Mouse (Mus musculus) cerebellum, adult 8-10 months (tissue): ENCODE measurements around the gene Actr10.

Source experiments
- DNase-seq: peaks from one replicate; pipeline ENCODE4 v3.0.0; 2022

Actr10 gene

DNA sequence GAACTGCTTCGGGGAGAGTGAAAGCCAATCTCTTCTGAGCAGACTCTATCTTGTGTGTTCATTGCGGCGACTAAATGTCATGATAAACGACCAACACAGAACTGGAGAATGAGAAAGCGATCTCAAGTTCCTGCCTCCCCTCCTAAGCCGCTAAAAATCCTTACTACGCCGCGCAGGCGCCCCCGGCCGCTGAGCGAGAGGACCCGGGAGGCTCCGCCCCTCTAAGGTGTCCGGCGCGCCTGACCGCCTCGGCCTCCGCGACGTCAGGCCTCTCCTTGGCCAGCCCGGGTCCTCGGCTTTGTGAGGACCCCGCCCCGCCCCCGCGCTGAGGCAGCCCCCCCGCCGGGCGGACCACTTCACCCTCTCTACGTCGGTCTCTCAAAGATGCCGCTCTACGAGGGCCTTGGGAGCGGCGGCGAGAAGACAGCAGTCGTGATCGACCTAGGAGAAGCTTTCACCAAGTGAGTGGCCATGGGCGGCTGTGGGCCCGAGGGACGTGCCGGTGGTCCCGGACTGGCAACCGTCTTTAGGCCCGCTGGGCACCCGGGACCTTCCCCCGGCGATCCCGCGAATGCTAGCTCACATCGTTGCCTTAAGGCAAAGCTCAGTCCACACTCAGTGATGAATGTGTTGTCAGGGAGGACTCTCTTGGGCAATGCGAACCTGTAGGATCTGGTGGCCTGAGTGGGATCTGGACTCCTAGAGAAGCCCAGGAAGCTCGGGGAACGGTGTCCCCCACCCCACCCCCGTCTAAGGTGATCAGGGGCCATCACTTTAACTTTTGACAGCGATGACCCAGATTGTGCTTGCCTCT is at the start of gene Actr10:
Gene Actr10, plus strand, starts transcription at position 287 of the 814 bp plus-strand sequence.
- DNase-seq = peak; percentile 88

GRCm38 (mm10) chr12:70890405-70890804 is 47.3 kb upstream of the Actr10 start:
- DNase-seq = no peak

- DNase-seq = no peak
These were observed 46.7 kb upstream of the Actr10 start for GRCm38 (mm10) chr12:70890874-70891470.

DNA sequence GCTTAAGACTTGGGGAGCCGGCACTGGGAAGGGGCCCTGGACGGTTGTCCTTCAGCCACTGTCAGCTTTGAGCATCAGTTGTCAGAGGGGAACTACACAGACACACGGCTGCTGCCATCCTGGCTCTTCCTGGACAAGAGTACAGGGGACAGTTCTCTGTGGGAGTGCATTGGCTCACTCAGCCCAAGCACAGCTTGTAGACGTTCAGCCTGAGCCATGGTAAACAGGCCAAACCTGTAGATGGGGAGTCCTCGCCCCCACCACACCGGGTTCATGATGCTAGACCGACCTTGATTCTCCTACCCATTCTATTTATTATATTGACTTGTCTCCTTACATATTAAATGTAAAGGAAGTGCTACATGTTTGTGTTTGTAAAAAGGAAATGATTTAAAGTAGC is 42.4 kb upstream of the Actr10 start:
- no peak for DNase-seq

GRCm38 (mm10) chr12:70896068-70896467 is 41.6 kb upstream of the Actr10 start:
- DNase-seq = no peak

DNA sequence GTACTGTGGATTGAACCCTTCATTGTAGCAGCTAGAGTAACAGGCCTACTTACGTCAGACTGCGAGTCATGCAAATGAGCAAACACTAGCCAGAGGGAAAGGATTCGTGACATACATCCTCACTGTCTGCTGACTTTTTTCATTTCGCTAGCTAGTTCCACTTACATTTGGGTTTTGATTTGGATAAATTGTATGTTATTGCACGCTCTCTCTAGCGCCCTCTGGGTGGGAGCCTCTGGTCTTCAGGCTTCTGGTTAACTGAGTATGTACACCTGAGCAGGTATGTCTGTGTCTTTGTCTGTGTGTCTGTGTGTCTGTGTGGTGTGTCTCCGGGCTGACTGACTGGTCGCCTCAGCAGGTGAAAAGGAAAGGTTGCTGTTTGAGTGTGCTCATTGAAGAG is 40.2 kb upstream of the Actr10 start:
- DNase-seq = no peak

GRCm38 (mm10) chr12:70898450-70898849 is 39.2 kb upstream of the Actr10 start:
- DNase-seq = no peak

DNA sequence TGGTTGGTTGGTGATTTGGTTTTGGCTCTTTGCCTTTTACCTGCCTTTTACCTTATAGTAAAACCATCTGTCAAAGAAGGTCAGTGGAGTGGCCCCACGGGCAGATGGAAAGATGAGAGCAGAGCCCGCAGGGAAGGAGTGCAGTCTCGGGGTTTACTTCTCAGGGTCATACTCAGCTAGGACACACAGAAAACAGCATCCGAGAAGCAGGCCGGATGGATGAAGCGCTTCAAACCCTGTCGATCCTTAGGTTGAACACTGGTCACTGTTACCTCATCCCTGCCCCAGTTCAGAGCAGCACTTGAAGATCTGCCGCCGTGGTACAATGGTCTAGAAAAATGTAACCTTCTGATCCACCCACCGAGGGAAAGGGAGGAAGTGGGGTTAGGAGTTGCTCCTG is 33.2 kb upstream of the Actr10 start:
- no peak for DNase-seq

GRCm38 (mm10) chr12:70906867-70907266 is 30.8 kb upstream of the Actr10 start:
- no peak for DNase-seq

GRCm38 (mm10) chr12:70907651-70908050 is 30.0 kb upstream of the Actr10 start:
- no peak for DNase-seq

DNA sequence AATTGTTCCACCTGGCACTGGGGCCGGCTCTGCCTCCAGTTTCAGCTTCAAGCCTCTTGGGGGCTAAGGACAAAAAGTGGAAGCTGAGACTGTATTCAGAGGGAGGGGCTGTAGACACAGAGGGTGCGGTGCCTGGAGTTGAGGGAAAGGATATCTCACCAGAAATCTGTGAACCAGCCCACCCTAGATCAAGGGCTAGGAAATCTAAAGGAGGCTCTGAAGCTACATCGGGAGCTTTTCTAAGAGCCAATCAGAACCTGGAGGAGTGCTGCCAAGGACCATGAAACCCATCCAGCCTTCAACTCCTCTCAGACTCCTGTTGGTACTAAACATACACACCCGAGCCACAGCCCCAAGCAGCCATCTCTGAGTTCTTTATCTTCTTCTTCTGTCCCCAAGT is 29.6 kb upstream of the Actr10 start:
- DNase-seq = no peak

DNA sequence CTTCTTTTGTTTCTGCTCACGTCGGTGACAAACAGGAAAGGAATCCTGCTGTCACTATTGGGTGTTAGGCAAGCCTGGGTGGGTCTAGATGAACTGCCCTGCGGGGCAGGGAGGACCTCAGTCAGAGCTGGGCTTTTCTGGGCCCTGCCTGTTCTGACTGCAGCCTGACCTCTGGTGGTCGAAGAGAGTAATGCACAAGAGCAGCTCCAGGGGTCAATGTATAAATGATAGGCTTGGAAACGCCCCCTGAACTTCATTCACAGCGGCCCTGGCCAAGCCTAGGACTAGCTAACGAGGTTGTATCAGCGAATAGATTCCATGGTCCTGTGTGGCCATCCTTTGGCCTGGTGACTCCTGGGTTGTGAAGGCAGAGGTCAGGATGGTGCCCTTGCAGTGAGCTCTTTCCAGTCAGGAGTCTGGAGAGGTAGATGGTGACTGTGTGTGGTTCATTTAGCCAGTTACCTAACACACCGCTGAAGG is 27.4 kb upstream of the Actr10 start:
- DNase-seq = peak; percentile 82

DNA sequence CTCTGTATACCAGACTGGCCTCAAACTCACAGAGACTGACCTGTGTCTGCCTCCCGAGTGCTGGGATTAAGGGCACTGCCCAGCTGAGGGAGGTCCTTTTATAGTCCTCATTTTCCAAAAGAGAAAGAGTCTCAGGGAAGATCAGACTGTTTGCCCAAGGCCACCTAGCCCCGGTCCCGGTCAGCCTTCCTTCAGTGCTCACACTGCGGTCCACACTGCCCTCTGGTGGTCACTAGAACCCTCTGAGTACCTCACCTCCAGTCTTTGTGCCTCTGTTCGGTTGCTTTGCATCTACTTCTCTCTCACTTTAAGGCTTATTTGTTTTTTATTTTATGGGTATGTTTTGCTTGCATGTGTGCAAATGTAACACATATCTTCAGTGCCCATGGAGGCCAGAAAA is 26.6 kb upstream of the Actr10 start:
- DNase-seq = peak; percentile 87

- no peak for DNase-seq
These were observed 25.8 kb upstream of the Actr10 start for GRCm38 (mm10) chr12:70911676-70912379.

DNA sequence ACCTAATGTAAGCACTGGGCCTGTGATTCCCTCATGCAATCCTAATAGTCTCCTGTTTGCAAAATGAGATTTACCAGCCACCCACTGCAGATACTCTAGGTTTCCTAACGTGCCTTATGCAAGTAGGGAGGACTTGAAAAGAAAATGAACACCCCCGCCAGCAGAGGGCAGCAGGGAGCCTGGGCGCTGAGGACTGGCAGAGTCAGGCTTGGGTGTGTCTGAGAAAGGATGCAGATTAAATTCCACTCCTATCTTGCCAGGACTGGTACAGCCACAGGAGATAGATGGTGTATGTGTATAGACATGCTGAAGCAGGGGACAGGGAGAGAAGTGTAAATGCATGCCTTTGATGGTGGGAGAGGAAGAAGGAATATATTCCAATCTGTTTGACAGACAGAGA is 24.2 kb upstream of the Actr10 start:
- DNase-seq = no peak

DNA sequence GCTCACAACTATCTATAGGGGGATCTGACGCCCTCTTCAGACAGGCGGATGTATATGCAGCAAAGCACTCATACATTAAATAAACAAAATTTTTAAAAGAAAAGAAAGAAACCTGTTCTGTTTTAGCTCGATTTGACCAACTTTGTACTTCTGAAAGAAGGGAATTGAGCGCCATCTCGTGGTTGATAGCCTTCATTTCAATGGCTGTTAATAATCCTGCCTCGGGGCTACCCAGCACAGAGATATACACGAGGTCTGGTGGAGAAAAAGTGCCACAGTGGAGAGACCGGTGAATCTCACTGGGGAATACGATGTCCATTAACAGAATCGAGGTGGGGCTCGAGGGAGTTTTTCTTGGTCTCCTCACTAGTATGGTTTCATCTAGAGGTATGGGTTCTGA is 23.3 kb upstream of the Actr10 start:
- peak; percentile 49 for DNase-seq

- DNase-seq = no peak
These were observed 7.9 kb upstream of the Actr10 start for GRCm38 (mm10) chr12:70929781-70930180.

DNA sequence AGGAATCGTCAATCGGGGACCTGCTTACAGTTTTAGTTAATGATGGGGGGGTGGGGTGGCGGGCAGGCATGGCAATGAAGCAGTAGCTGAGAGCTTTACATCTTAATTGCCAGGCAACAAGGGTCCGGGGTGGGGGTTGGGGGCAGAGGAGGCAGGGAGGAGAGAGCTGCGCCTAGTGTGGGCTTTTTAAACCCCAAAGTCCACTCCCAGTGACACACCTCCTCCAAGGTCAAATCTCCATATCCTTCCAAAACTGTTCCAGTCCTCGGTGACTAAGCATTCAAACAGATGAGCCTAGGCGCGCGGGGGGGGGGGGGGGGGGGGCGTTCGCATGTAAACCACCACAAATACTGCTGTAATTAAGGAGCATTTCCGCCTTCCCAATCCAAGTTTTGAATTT is 507 bp upstream of the Actr10 start:
- DNase-seq = peak; percentile 11

- DNase-seq = no peak
These were observed 3.1 kb downstream of the Actr10 start for GRCm38 (mm10) chr12:70940806-70941205.

- DNase-seq = no peak
These were observed 6.5 kb downstream of the Actr10 start for GRCm38 (mm10) chr12:70944181-70944580.

DNA sequence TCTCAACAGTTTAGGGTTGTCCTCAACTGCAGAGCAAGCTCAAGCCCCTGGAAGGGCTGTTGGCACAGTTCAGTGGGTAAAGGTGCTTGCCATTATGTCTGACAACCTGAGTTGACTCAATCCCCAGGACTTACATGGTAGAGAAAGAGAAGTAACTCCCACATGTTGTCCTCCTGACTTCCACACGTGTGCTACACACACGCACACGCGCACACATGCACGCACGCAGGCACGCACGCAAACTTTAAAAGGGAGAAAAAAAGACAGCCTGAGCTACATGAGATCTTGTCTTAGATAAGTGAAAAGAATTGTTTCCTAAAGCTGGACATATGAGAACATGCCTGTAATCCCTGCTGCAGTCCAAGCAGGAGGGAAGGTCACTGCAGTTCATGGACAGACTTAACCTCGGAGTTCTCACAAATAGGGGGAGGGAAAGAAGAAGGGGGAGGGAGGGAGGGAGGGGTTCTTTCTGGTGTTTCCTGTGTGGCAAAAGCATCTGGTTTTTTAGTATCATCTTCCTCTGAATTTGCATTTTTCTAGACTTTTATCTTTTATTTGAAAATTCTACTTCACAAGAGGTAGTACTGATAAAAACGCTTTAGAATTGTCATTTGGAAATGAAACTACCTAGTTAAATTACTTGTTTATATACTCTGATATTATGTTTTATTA is 9.1 kb downstream of the Actr10 start:
- no peak for DNase-seq

DNA sequence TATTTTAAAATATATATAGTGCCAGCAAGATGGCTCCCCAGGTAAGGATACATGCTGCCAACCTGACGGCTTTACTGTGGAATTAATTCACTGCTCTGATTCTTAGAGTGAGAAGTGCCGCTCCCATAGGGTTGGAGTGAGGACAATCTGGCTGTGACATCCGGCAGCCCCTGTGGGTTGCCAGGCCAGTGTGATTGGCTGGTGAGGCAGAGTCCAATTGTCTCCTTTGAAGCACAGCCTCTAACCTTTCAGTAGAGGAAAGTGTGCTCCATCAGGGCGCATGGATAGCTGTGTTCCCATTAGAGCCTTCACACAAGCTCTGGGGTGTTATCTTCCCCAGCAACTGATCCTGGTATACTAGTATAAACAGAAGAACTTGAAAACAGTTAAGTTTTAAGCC is 21.0 kb downstream of the Actr10 start:
- no peak for DNase-seq

DNA sequence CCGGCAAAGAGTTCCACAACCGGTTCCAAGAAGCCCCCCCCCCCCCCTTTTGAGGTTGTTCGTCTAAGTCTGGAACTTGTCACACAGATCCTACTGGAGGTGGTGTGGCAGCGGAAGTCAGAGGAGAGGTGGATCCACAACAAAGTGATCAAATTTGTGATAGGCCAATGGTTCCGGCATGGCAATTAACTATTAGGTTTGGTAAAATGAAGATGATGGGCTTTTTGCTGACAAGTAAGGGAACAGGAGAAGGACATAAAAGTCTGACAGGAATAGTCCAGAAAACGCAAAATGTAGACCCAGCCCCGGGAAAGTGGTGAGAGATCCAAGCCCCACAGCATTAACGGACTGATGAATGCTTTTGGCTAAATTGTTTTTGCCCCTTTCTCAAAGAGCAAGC is 29.9 kb downstream of the Actr10 start:
- no peak for DNase-seq
